Mouse (Mus musculus) CH12.LX (cell line): ENCODE measurements around the gene Tbc1d9b.

Experiments
- CHD2 ChIP-seq: IDR thresholded peaks from 2 replicates; pipeline ENCODE4 v1.6.1; 2011; ENCODE audit warnings: low read length, improper control_type of control experiment
- CTCF ChIP-seq, 2 experiments: IDR thresholded peaks in 1 of 2; conservative IDR thresholded peaks in 1 of 2; 2 replicates each; pipeline ENCODE4 v1.5.1; 2011 to 2012; ENCODE audit warnings: low read depth in 2 of 2, low read length in 2 of 2, improper control_type of control experiment in 1 of 2, inconsistent platforms in 1 of 2, mild to moderate bottlenecking in 1 of 2, moderate library complexity in 1 of 2
- E2F4 ChIP-seq: IDR thresholded peaks from 2 replicates; pipeline ENCODE4 v1.6.1; 2011; ENCODE audit warnings: low read depth, low read length, improper control_type of control experiment; ENCODE audit not compliant: insufficient replicate concordance
- EP300 ChIP-seq: IDR thresholded peaks from 2 replicates; pipeline ENCODE4 v1.6.1; 2011; ENCODE audit warnings: low read length, improper control_type of control experiment
- MAFK ChIP-seq: IDR thresholded peaks from 2 replicates; pipeline ENCODE4 v1.6.1; 2011; ENCODE audit warnings: low read length, improper control_type of control experiment; ENCODE audit not compliant: insufficient replicate concordance
- MEF2A ChIP-seq: IDR thresholded peaks from 2 replicates; pipeline ENCODE4 v1.6.1; 2014; ENCODE audit warnings: low read depth, mild to moderate bottlenecking, inconsistent platforms, low read length, improper control_type of control experiment, borderline replicate concordance
- MXI1 ChIP-seq: IDR thresholded peaks from 2 replicates; pipeline ENCODE4 v1.6.1; 2011; ENCODE audit warnings: mild to moderate bottlenecking, low read depth, low read length, improper control_type of control experiment
- NELFE ChIP-seq: IDR thresholded peaks from 2 replicates; pipeline ENCODE4 v1.6.1; 2011; ENCODE audit warnings: low read depth, low read length, improper control_type of control experiment
- POLR2A ChIP-seq: IDR thresholded peaks from 2 replicates; pipeline ENCODE4 v1.6.1; 2011; ENCODE audit warnings: low read depth, mild to moderate bottlenecking, improper control_type of control experiment, low read length
- SIN3A ChIP-seq: IDR thresholded peaks from 2 replicates; pipeline ENCODE4 v1.6.1; 2012; ENCODE audit warnings: low read length, improper control_type of control experiment, inconsistent platforms
- TCF12 ChIP-seq: IDR thresholded peaks from 2 replicates; pipeline ENCODE4 v1.6.1; 2014; ENCODE audit warnings: low read depth, mild to moderate bottlenecking, inconsistent platforms, low read length, improper control_type of control experiment

GRCm38 (mm10) chr11:50158346-50158745 lies 27.1 kb downstream of the Tbc1d9b start:
- TF ChIP-seq EP300, result no peak
- no peak for TF ChIP-seq E2F4
- TF ChIP-seq CTCF (conservative IDR thresholded peaks at IDR 0.05 in 1 of 2, IDR thresholded peaks at IDR 0.05 in 1 of 2; ENCODE audit: low read depth in 2 of 2, low read length in 2 of 2), result no peak
- TF ChIP-seq MEF2A, result no peak
- TF ChIP-seq MAFK, result no peak
- TF ChIP-seq POLR2A, result no peak
- TF ChIP-seq SIN3A, result no peak
- no peak for TF ChIP-seq TCF12
- no peak for TF ChIP-seq NELFE
- TF ChIP-seq CHD2, result no peak
- no peak for TF ChIP-seq MXI1
